Mouse (Mus musculus) kidney, embryonic 16.5 days (tissue): Measurements from ENCODE around the gene Irgc1. TPM values are rescaled to one million over a fixed set of nuclear protein-coding genes. Genes with fewer than 3 reads are reported as not detected.

ENCODE experiments used
- ATAC-seq: fragments of 200-750 bp; cut with Nextera tagmentation; 2 replicates; pipeline ENCODE4 v1.8.0; 2017; ENCODE audit warnings: moderate TSS enrichment; ENCODE audit not compliant: low FRiP score, low TSS enrichment
- H3K27ac ChIP-seq: fragments of 300-500 bp; sonication (generic); 2 replicates; pipeline ENCODE4 v1.5.1; 2014; ENCODE audit warnings: low read length
- H3K27me3 ChIP-seq: fragments of 300-500 bp; sonication (generic); 2 replicates; pipeline ENCODE4 v1.6.1; 2014; ENCODE audit warnings: low read length, control low read depth, mixed read lengths; ENCODE audit not compliant: insufficient read depth
- H3K36me3 ChIP-seq: fragments of 300-500 bp; sonication (generic); 2 replicates; pipeline ENCODE4 v1.6.1; 2014; ENCODE audit warnings: low read length, control low read depth, mixed read lengths; ENCODE audit not compliant: insufficient read depth
- H3K4me1 ChIP-seq: fragments of 300-500 bp; sonication (generic); 2 replicates; pipeline ENCODE4 v1.6.1; 2014; ENCODE audit warnings: low read length, control low read depth, mixed read lengths; ENCODE audit not compliant: insufficient read depth
- H3K4me2 ChIP-seq: fragments of 300-500 bp; sonication (generic); replicated peaks from 2 replicates; pipeline ENCODE4 v1.6.1; 2014; ENCODE audit warnings: low read depth, low read length
- H3K4me3 ChIP-seq: fragments of 300-500 bp; sonication (generic); 2 replicates; pipeline ENCODE4 v1.5.1; 2014; ENCODE audit warnings: mild to moderate bottlenecking, low read length
- H3K9ac ChIP-seq: fragments of 300-500 bp; sonication (generic); replicated peaks from 2 replicates; pipeline ENCODE4 v1.6.1; 2014; ENCODE audit warnings: low read length
- H3K9me3 ChIP-seq: fragments of 300-500 bp; sonication (generic); 2 replicates; pipeline ENCODE4 v1.6.1; 2016; ENCODE audit warnings: low read length, control low read depth
- WGBS: fragments of 180-500 bp; shearing (Covaris S2); extraction: QIAGEN DNeasy Blood & Tissue Kit; methylation state at CpG from one replicate; pipeline ENCODE4 v1.1.7; 2014; 5-methylcytosine and 5-hydroxymethylcytosine counted together
- polyA plus RNA-seq: library from polyadenylated mRNA; unstranded; fragments of >200 nt; fragmentation: Nextera tagmentation; extraction: Ambion mirVana; gene quantifications from 2 replicates; pipeline ENCODE4 v1.2.1, GENCODE M21; 2015

Irgc1 gene
- polyA plus RNA-seq, 1 experiment from 2014 or later = not detected

DNA sequence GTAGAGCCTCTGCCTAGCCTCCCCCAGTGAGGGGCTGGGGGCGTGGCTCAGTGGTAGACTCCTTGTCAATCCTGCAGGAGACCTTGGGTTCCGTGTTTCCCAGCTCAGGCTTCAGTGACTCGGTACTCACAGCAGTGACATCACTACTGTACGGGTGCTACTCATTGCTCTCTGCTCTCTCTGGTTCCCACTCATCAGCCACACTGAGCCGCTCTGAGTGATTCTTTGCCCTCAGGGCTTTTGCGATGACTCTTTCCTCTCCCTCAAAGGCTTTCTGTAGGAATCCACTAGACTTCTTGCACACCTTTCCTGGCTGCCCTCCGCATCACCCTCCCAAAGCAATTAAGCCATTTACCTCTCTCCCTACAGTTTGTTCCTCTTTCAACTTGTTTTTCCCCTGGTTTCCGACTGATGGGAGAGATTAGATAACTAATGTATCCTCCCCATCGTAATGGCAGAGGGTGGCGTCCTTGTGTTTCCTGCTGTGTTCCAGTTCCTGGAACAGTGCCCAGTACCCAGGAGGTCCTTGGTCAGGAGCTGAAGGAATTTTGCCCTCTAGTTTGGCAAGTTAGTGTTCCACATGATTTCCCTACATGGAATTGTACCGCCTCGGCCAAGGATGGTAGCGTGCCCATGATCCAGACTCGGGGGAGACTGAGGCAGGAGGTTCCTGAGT is 9.4 kb upstream of the Irgc1 start:
- H3K9me3 ChIP-seq = no peaks in the 10 kb centered on the region
- peak; percentile 32; the same call in 1 of the 2 replicates for ATAC-seq
- H3K4me3 ChIP-seq = no peak overlapping the region
- H3K4me1 ChIP-seq = peaks cover 21% of the 10 kb centered on the region
- peak overlapping the region; percentile 14; the same call in 1 of the 2 replicates for H3K4me2 ChIP-seq
- 46% methylated on average over 14 of the region's 14 CpGs for WGBS
- no peak overlapping the region for H3K9ac ChIP-seq
- H3K27ac ChIP-seq = peak overlapping the region; percentile 70
- H3K36me3 ChIP-seq = no peaks in the 10 kb centered on the region
- H3K27me3 ChIP-seq = no peaks in the 10 kb centered on the region

DNA sequence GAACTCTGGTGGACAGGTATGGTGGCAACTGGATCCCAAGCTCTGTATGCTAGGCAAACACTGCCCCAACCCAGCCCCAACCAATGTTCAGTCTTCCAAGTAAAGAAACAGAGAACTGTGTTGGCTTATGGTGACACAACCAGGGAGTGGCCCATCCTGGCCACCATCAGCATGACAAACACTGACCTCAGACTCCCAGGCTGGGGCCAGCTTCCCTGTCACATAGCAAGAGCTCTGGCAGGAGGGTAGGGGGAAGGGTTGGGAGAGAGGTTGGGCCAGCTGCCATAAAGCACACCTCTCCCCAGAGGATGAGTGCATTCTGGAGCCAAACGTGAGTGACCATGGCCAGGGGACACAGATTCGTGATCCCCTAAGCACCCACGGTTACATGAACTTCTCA is 7.7 kb upstream of the Irgc1 start:
- Histone ChIP-seq H3K27ac (no peak overlapping the region), H3K4me3 (no peak overlapping the region), H3K36me3 (no peaks in the 10 kb centered on the region), H3K27me3 (no peaks in the 10 kb centered on the region), H3K9me3 (no peaks in the 10 kb centered on the region), H3K4me2 (no peak overlapping the region), H3K9ac (no peak overlapping the region), H3K4me1 (peaks cover 21% of the 10 kb centered on the region)
- 38% methylated on average over 3 of the region's 3 CpGs for WGBS
- ATAC-seq = no peak

DNA sequence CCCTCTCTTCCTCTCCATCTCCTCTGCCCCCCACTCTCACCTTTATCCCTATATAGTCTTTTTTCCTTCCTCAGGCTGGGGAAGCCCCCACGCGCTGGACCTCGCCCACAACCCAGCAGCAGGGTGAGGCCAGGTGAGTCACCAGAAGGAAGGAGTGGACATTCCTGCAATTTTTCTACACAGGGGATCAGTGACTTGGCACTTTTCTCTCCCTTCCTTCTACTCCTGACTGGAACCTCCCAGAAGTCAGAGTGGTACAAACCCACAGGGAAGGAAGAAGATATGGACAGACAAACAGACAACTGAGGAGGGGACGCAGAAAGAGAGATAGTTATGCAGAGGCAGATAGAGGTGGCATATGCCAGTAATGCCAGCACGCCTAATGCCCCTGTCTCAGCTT is 7.3 kb upstream of the Irgc1 start:
- WGBS = 81% methylated on average over 5 of the region's 5 CpGs
- H3K4me3 ChIP-seq = no peak overlapping the region
- H3K4me1 ChIP-seq = peaks cover 21% of the 10 kb centered on the region
- no peaks in the 10 kb centered on the region for H3K27me3 ChIP-seq
- no peak overlapping the region for H3K4me2 ChIP-seq
- H3K9me3 ChIP-seq = no peaks in the 10 kb centered on the region
- H3K36me3 ChIP-seq = no peaks in the 10 kb centered on the region
- no peak overlapping the region for H3K27ac ChIP-seq
- no peak for ATAC-seq
- no peak overlapping the region for H3K9ac ChIP-seq

DNA sequence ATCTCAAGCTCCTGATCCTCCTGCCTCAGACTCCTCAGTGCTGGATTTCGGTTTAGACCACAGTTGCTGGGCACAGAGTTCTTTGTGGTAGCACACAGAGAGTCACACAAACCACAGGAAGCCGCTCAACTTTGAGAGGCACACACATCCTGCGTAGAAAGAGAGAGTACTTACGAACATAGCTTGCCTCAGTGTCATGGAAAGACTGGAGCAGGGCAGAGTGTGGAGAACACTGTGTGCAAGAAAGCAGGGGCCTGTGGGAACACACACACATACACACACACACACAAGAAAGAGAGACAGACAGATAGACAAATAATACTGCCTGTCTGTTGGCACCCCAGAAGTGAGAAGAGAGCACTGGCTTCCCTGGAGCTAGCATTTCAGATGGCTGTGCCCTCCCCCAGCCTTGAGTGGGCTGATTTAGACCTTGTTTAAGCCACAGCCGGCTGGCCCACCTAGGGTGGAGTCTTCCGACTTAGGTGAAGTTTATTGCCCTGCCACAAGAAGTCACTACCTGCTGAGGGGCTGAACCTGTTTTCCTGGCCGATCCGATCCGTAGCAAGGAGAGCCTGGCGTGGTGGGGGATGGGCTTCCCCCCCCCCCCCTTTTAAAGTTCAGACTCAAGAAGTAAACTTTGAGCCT is 5.8 kb upstream of the Irgc1 start:
- Histone ChIP-seq H3K27ac (no peak overlapping the region), H3K4me1 (peaks cover 12% of the 10 kb centered on the region), H3K9me3 (no peaks in the 10 kb centered on the region), H3K27me3 (no peaks in the 10 kb centered on the region), H3K9ac (no peak overlapping the region), H3K4me3 (no peak overlapping the region), H3K4me2 (no peak overlapping the region), H3K36me3 (no peaks in the 10 kb centered on the region)
- no peak for ATAC-seq
- WGBS = 53% methylated on average over 7 of the region's 10 CpGs

- no peak for ATAC-seq
- peaks cover 6% of the 10 kb centered on the region; the same call in 1 of the 2 replicates for H3K4me1 ChIP-seq
- no peak overlapping the region for H3K27ac ChIP-seq
- H3K36me3 ChIP-seq = no peaks in the 10 kb centered on the region
- H3K9ac ChIP-seq = no peak overlapping the region
- no peaks in the 10 kb centered on the region for H3K9me3 ChIP-seq
- 79% methylated on average over 5 of the region's 5 CpGs for WGBS
- H3K4me2 ChIP-seq = no peak overlapping the region
- no peak overlapping the region for H3K4me3 ChIP-seq
- H3K27me3 ChIP-seq = no peaks in the 10 kb centered on the region
Observed at GRCm38 (mm10) chr7:24455726-24456125, 3.6 kb upstream of the Irgc1 start.

- no peak for ATAC-seq
- H3K9ac ChIP-seq = no peak overlapping the region
- no peaks in the 10 kb centered on the region for H3K36me3 ChIP-seq
- H3K9me3 ChIP-seq = no peaks in the 10 kb centered on the region
- no peak overlapping the region for H3K4me2 ChIP-seq
- no peak overlapping the region for H3K4me3 ChIP-seq
- no peaks in the 10 kb centered on the region for H3K4me1 ChIP-seq
- H3K27me3 ChIP-seq = no peaks in the 10 kb centered on the region
- 83% methylated on average over 2 of the region's 2 CpGs for WGBS
- no peak overlapping the region for H3K27ac ChIP-seq
Observed at GRCm38 (mm10) chr7:24454199-24454598, 2.1 kb upstream of the Irgc1 start.

- 60% methylated on average over 9 of the region's 9 CpGs for WGBS
Observed at GRCm38 (mm10) chr7:24450585-24451017, 1.5 kb downstream of the Irgc1 start.

DNA sequence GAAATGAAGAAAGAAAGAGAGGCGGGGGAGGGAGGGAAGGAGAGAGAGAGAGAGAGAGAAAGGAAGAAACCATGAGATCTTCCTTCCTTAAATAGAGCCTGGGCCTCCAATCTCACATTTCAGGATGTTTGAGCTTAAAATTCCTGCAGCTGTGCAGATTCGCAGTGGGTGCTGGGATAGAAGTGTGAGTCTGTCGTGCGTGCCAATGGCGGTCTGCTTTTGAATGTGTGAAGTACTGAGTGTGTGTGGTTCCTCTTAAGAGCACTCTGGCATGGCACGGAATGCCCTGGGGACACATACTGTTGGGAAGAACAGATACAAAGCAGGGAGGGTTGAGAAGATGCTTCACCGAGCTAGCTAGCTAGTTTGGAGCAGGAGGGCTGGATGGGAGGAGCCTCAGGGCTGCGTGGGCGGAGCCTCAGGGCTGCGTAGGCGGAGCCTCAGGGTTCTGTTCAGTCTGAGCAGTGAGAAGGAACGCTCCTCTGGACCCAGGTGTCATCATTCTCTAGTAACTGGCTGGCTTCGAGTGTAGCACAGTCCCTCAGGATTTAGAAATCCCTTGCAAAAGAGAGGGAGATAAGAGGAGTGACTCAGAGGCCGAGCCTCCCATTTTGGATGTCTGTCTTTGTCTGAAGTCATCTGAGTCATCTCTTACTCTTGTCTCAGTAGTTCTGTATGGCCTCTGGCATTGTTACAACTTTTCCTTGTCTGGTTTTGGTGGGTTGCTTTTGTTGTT is 3.1 kb downstream of the Irgc1 start:
- no peaks in the 10 kb centered on the region for H3K4me1 ChIP-seq
- no peak overlapping the region for H3K27ac ChIP-seq
- no peaks in the 10 kb centered on the region for H3K36me3 ChIP-seq
- H3K4me3 ChIP-seq = no peak overlapping the region
- no peak overlapping the region for H3K9ac ChIP-seq
- no peaks in the 10 kb centered on the region for H3K27me3 ChIP-seq
- no peaks in the 10 kb centered on the region for H3K9me3 ChIP-seq
- ATAC-seq = no peak
- H3K4me2 ChIP-seq = no peak overlapping the region
- 56% methylated on average over 14 of the region's 14 CpGs for WGBS

More at GRCm38 (mm10) chr7:24450585-24451017, 1.5 kb downstream of the Irgc1 start:
- H3K27ac ChIP-seq = no peak overlapping the region
- H3K36me3 ChIP-seq = no peaks in the 10 kb centered on the region
- H3K27me3 ChIP-seq = no peaks in the 10 kb centered on the region
- no peak overlapping the region for H3K4me2 ChIP-seq
- no peak for ATAC-seq
- no peak overlapping the region for H3K4me3 ChIP-seq
- H3K9ac ChIP-seq = no peak overlapping the region
- H3K4me1 ChIP-seq = no peaks in the 10 kb centered on the region
- H3K9me3 ChIP-seq = no peaks in the 10 kb centered on the region

GRCm38 (mm10) chr7:24446697-24447340 is 5.3 kb downstream of the Irgc1 start:
- H3K9me3 ChIP-seq = no peaks in the 10 kb centered on the region
- H3K27ac ChIP-seq = no peak overlapping the region
- no peak overlapping the region for H3K4me2 ChIP-seq
- no peak overlapping the region for H3K9ac ChIP-seq
- no peaks in the 10 kb centered on the region for H3K36me3 ChIP-seq
- H3K27me3 ChIP-seq = no peaks in the 10 kb centered on the region
- H3K4me1 ChIP-seq = no peaks in the 10 kb centered on the region
- no peak overlapping the region for H3K4me3 ChIP-seq
- WGBS = 80% methylated on average over 7 of the region's 7 CpGs
- ATAC-seq = no peak
